Mouse (Mus musculus) spleen, adult 2 months (tissue): ENCODE results near the gene Cd274.

Source experiments
- CTCF ChIP-seq: fragments of 200-500 bp; IDR thresholded peaks from 2 replicates; pipeline ENCODE4 v1.5.1; 2011; ENCODE audit warnings: mild to moderate bottlenecking, inconsistent platforms; ENCODE audit not compliant: insufficient read depth, insufficient read length, insufficient replicate concordance; ENCODE audit errors: extremely low read depth
- POLR2A ChIP-seq: fragments of 200-500 bp; IDR thresholded peaks from 2 replicates; pipeline ENCODE4 v1.6.1; 2011; ENCODE audit warnings: low read depth, low read length, inconsistent platforms

GRCm38 (mm10) chr19:29365105-29365504, 2.1 kb upstream of the Cd274 start:
- TF ChIP-seq POLR2A (no peak), CTCF (no peak)
